Mouse (Mus musculus): Measurements from ENCODE around the gene Bcorl1.

Gene Bcorl1

GRCm38 (mm10) chrX:48452231-48452890 is 111.2 kb downstream of the Bcorl1 start:
- peak; percentile 15 for DNase-seq

GRCm38 (mm10) chrX:48452931-48453673 is 111.9 kb downstream of the Bcorl1 start:
- peak; percentile 25 for DNase-seq

GRCm38 (mm10) chrX:48453736-48454494 is 112.8 kb downstream of the Bcorl1 start:
- peak; percentile 85 for DNase-seq

GRCm38 (mm10) chrX:48454495-48454878 is 113.3 kb downstream of the Bcorl1 start:
- DNase-seq = no peak

GRCm38 (mm10) chrX:48455018-48455417 is 113.9 kb downstream of the Bcorl1 start:
- DNase-seq = peak; percentile 25

- DNase-seq = no peak
These were observed 115.8 kb downstream of the Bcorl1 start for GRCm38 (mm10) chrX:48456956-48457355.

Data from lung, postnatal 10 days (tissue).